Mouse (Mus musculus) urinary bladder, postnatal 36 days (tissue): ENCODE results near the gene Hebp1.

Experiments
- DNase-seq, 2 experiments: peaks; one replicate each; pipeline ENCODE4 v3.0.0; 2022; ENCODE audit warnings: low spot score in 2 of 2, mixed read lengths in 1 of 2

Gene Hebp1

DNA sequence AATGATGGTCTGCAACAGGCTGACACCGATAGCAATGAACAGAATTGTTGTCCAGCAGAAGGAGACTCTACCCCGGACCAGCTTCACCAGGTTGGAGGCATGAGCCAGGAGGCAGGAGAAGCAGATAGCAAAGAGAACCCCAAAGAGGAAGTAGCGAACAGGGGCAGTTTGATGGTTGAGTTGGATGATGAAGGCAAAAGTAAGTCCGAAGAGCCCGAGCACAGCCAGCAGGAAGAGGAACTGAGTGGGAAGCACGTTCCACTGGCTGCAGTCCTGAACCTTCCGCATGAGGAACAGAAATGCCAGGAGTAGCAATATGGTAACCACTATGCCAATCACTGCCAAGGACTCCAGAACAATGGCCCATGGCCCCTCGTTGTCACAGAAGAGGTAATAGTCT, 81.3 kb downstream of the Hebp1 start:
- DNase-seq = no peak

DNA sequence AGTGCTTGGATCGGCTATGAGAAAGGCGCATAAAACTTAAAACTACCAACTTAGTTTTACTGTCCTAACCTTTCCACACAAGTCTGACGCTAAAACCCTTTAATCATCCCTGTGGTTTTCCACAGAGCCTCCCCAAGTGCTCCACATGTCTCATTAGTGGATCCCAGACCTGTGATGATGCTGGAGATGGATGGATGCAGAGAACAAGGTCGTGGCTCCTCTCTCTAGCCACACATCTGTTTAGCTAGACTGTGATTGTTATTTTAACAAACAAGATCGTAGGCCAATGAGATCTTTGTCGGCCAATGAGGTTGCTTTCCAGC, 84.7 kb downstream of the Hebp1 start:
- DNase-seq = no peak

DNA sequence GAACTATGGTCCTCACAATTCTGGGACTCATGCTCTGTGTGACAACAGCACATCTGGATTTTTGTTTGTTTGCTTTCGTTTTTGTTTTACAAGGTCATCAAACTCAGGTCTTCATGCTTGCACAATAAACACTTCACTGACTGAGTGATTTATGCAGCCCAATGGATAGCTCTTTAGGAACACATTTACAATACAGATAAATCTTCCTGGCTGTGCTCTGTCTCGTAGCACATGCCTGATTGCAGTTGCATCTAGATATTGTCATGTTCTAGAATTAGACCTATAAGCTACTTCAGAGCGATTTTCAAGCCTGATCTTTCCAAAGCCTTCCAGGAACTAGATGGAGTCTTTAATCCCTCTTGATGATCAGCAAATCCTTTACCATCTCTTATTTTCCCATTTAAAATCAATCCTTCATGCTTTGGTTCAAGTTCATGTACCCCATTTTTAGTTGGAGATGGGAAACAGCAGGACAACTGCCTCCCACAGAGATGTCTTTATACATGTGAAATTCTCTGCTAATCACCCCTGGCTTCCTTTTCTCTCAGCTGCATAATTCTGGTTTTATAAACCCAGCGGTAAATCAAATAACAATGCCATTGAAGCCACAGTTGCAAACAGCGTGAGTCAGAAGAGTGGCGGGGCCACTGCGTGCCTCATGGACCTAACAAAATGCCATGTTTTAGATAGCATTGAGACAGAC, 85.3 kb downstream of the Hebp1 start:
- DNase-seq = no peak

DNA sequence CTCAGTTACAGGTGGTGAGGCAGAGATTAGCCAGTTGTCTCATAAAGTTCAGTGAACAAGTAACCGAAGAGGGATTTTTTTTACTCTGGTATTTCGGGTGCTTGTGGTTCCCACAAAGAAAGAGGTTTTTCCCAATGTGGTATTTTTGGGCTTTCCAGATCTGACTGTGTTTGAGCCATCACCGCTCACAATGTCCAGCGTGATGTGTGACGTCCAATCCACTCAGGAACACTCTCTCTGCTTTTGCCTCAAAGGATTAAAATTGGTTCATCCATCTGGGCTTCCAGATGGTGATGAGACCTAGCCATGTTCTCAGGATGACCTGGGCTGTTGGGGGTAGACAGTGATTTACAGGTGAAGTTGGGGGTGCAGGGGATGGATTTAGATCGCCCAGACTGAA, 90.8 kb downstream of the Hebp1 start:
- DNase-seq = no peak

DNA sequence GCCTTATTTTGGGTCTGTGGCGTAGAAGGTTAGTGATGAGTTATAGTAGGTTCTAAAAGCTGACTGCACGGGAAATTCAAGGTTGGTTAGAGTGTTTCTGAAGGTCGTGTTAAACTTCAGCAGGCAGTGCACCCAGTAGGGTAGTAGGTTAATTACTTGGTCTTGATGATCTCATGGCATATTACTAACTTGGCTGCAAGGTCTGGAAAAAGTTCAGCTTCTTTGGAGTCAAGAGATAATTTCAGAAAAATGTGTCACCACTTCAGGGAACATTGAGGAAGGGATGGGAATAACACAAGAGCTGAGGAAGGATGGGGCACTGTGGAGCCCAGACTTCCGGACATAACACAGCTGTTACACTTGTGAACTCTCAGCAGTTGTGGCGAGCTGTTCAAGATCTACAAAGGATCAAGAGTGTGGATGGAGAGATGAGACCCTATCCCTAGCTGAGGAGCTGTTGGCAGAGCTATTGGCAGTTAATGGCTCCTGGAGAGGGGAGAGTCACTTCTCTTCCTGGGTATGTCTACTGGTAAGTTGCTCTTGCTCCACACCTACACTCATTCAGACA, 95.0 kb downstream of the Hebp1 start:
- DNase-seq = no peak

DNA sequence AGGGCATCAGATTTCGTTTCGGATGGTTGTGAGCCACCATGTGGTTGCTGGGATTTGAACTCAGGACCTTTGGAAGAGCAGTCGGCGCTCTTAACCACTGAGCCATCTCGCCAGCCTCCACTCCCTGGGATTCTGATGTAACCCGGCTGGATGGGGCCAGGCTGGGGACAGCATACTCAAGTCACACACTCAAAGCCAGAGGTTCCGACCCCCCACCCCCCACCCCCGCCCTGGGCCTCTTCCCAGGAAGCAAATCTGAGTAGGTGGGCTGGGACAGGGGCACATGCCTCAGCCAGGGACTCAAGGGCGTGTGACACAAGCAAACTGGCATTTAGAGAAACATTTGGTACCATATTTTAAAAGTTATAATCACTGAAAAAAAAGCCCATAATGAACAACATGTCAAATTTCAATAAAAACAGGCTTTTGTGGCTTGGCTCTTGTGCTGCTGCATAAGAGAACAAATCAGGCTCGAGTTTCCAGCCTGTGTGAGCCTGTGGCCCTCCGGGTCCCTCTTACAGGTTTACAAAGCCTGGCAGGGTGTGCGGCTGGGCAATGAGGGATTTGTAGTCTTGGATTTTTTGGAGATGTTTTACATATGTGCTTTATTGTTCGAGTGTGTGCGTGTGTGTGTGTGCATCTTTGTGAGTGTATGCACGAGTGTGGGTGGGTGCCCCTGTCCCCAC, 96.9 kb downstream of the Hebp1 start:
- no peak for DNase-seq

DNA sequence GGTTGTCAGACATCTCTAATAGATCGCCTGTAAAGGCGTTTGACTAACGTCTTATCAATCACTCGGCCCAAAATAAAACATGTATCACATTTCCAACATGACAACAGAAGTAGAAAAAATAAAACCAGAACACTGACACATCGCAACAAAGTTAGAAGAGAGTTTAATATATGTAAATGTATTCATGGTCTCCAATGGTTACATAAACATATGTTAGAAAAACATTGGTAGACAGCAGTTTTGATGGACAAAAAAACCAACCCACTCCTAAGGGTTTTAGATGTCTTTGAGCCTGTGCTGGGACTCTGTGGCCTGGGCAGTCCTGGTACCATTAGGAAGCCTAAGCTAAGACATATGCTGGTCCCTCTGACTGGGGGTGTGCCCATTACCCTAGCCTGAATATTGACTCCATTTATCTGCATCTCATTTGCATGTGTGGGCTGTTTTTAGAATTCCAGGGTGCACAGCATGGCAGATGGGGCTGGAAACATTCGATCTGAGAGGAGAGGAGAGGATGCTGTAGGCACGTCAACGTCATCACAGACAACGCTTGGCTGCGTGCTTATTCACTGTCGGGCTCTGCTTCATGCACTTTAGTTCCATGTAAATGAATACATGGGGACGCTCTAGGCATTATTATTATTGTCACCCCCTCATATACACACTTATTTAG, 104.9 kb downstream of the Hebp1 start:
- DNase-seq = no peak

DNA sequence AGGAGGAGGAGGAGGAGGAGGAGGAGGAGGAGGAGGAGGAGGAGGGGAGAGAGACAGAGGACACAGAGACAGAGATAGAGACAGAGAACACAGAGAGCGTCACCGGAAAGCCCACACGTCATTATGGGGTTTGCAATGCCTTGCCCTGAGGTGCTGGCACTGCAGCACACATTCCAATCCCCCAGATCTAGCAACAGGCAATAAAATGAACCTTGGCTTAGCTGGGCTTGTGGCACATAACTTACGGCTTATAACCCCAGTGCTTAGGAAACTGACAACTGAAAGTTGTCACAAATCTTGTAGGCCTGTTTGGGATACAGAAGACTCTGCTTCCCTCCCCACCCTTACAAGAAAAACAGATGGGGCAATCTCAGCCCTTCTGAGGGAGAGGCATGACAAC, 107.2 kb downstream of the Hebp1 start:
- DNase-seq = no peak

DNA sequence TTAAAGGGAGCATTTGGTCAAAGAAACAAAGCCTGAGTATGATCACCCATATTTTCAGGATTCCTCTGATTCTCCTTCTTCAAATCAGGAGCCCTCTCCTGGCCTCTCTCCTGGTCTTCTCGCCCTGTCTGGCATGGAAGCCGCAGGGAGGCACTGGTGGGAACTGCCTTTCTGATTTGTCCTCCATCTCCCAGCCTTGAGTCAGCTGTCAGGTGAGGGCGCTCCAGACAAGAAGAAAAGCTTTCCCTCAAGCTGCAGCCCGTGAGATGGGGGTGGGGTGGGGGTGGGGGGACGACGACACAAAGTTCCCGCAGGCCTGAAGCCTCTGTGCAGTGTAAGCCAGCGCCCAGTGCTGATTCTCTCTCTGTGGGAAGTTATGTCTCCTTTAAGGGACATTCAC, 108.0 kb downstream of the Hebp1 start:
- DNase-seq = no peak

DNA sequence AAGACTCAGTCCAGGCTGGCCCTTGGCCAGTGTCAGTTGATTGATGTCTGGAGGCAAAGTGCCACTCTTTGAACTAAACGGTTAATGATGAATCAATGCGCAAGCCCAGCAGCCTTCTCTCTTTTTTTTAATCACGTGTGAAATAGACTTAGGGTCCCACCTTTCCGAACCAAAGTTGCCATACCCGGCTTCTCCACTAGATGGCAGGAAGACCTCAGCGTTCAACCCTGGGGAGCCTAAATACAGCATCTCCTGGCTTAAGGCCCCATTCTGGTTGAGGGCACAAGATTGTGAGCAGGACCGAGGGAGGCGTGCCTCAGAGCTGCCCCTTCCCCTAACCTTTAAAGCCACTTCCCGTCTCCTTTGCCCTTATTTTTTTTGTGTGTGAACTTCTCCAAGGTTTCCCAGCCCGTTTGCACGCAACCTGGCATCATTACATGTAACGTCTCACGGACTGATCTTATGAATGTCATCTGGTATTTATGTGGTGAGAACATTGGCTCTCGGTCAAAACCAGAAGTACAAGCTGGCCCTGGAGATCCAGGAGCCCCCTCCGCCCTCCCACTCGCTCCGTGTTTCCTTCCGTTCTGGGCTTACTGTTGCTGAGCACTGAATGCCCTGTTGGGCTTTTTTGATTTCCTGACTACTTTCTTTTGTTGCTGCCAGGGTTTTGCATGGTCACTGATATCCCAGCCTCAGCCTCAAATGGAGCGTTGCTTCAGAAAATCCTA, 109.9 kb downstream of the Hebp1 start:
- DNase-seq = peak; percentile 69
